ENCODE assay signal across 15 mouse cellular contexts in the genomic region with DNA sequence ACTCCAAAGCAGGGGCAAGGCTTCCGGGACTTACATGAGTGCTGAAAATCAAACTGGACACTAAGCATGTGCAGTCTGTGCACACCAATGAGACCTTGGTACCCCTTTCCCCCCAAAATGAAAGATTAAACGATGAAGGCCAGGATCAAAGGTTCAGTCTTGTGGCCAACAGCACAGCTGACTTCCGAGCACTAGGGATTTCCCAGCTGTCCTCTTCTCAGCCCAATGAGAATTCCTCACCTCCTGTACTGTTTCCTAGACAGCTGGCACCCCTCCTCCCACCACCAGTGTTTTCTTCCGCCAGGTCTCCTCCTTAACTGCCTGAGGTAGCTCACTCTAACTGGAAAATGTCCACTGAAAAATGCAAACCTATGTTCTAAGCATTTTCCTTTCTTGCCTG.
"Had no signal": no experiment of that assay in that cellular context is flagged by ENCODE, and none has a peak within 500 bp of the region (broad histone marks: within the 10 kb centered on the region; RNA-seq: fewer than 3 reads in every experiment).

No protein-coding gene starts in this region.

- H3K4me2 ChIP-seq: limb, embryonic 12.5 days; limb, embryonic 15.5 days; lung, embryonic 15.5 days; neural tube, embryonic 12.5 days had no signal

- H3K9me3 ChIP-seq: limb, embryonic 12.5 days; limb, embryonic 15.5 days; liver, embryonic 15.5 days; lung, embryonic 15.5 days; megakaryocyte, embryonic 14.5 days; midbrain, embryonic 10.5 days; neural tube, embryonic 12.5 days had no signal

- H3K27ac ChIP-seq: limb, embryonic 12.5 days; limb, embryonic 15.5 days; liver, embryonic 15.5 days; lung, embryonic 15.5 days; midbrain, embryonic 10.5 days; neural tube, embryonic 12.5 days had no signal

- ATAC-seq: midbrain, embryonic 16.5 days had no signal

- DNase-seq: kidney, adult 11 months; left cerebral cortex, postnatal 4 days; lung, adult 18-20 months; lung, postnatal 10 days; lung, postnatal 36 days; thymus, adult 18-20 months; thymus, postnatal 36 days had no signal

- H3K27me3 ChIP-seq: limb, embryonic 12.5 days; limb, embryonic 15.5 days; liver, embryonic 15.5 days; lung, embryonic 15.5 days; megakaryocyte, embryonic 14.5 days; neural tube, embryonic 12.5 days had no signal

- H3K9ac ChIP-seq: limb, embryonic 12.5 days; limb, embryonic 15.5 days; liver, embryonic 15.5 days had no signal

- H3K4me3 ChIP-seq: limb, embryonic 12.5 days; limb, embryonic 15.5 days; liver, embryonic 15.5 days; lung, embryonic 15.5 days; megakaryocyte, embryonic 14.5 days; midbrain, embryonic 10.5 days; neural tube, embryonic 12.5 days had no signal
